Mouse (Mus musculus): Measurements from ENCODE around the gene Gm20388.

DNA sequence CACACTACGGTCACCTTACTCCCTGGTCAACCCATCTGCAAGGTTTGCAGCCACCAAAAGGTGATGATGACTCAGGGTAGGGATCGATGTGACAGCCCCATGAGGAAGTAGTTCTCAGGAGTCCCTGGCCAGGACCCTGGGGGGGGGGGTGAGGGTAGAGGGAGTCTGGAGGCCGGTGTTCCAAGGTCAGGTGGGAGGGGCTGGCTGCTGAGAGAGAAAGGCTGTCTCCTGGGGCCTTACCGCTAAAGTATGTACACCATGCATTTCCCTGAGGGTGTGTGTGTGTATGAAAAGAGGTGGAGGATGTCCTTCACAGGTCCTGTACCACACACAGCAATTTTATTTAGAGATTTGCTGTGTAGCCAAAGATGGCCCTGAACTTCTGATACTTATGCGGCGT lies 2742.0 kb downstream of the Gm20388 start:
- TF ChIP-seq POLR2A (IDR thresholded peaks at IDR 0.05; ENCODE audit: low read depth, low read length) (no peak), CTCF (conservative IDR thresholded peaks at IDR 0.05; ENCODE audit: insufficient read depth, insufficient read length, low read depth, low read length) (no peak)

Data from kidney, adult 2 months (tissue).